Mouse (Mus musculus) cortical plate, adult 2 months (tissue): ENCODE results near the gene Stbd1.

Source experiments
- CTCF ChIP-seq: fragments of 200-500 bp; IDR thresholded peaks from 2 replicates; pipeline ENCODE4 v1.5.1; 2011; ENCODE audit warnings: mild to moderate bottlenecking, control low read depth, low read length; ENCODE audit not compliant: insufficient read depth; ENCODE audit errors: extremely low read depth
- POLR2A ChIP-seq: fragments of 200-500 bp; IDR thresholded peaks from 2 replicates; pipeline ENCODE4 v1.6.1; 2011; ENCODE audit warnings: mild to moderate bottlenecking, low read length, control low read depth; ENCODE audit not compliant: insufficient read depth; ENCODE audit errors: extremely low read depth

- TF ChIP-seq POLR2A (no peak), CTCF (no peak)
These were observed 33.0 kb downstream of the Stbd1 start for GRCm38 (mm10) chr5:92635891-92636290.
